Mouse (Mus musculus): ENCODE results near the gene Ndufaf7. TPM values are rescaled to one million over a fixed set of nuclear protein-coding genes. Genes with fewer than 3 reads are reported as not detected.

Ndufaf7 gene
- 10 to 100 TPM; 24.9 to 27.7 TPM for total RNA-seq (2023)

DNA sequence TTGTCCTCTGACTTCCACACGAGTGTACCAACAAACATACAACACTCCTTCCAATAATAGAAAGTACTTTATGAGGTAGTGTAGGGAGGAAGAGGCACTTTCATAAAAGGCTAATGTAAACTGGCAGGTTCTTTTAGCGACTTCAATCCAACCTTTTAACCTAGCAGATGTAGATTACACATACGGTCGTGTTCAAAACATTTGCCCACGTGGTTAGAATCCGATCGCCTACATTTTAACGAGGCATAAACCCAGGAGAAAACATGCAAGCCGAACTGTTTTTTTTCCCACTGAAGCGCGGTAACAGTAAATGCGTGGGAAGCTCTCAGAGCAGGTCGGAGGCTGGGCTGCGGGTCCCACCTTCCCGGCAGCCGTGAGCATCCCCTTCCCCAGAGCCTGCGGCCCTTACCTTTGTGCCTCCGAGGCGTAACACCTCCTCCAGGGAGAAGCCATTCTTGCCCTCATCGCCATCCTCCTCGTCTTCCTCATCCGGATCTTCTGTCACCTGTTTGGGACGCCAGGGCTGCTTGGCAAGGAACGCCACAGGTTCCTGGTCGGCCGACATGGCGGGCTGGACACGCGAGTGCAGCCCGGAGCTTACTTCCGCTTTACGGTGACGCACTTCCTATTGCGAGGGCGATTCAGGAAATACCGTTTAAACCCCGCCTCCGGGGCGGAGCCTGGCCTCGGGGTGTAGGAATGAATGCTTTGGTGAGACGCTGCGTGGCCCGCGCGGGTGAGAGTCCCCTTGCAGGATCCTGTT, at the start of gene Ndufaf7, which contains the start of gene Cebpz:
Gene Ndufaf7, plus strand, starts transcription at position 671 of the 763 bp plus-strand sequence.
Gene Cebpz, minus strand, starts transcription at position 601 of the 763 bp plus-strand sequence.

GRCm38 (mm10) chr17:78906892-78907291, 30.0 kb upstream of the Ndufaf7 start, which contains the start of gene Sult6b1:
Sult6b1 (minus strand) TSS chr17:78906992.

DNA sequence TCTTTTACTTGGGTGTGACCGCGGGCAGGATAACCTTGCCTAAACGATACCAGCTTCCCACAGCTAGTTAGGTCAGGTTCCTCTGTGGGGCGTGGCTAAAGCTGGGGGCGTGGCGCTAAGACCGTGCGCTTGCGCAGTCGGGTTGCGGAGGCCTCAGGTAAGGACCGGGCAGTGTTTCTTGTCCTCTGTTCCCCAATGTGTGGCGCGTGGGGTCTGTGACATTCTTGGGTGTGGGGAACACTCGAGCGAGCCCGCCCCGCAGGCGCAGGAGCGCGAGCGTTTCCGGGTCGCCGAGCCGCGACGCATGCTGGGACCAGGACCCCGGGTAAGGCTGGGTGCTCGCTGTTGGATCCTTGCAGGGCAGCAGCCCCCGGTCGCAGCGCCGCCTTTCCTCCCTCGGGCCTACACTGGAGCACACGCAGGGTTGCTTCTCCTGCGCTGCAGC, 20.5 kb upstream of the Ndufaf7 start, which contains the start of gene Cebpzos:
Gene Cebpzos, plus strand, starts transcription at position 132 of the 445 bp plus-strand sequence.

Other genes starting within 250 kb of the Ndufaf7 start
- gene Strn, start 199.9 kb upstream of the Ndufaf7 start, total RNA-seq (2023): 10 to 100 TPM; 33.1 to 38.4 TPM
- gene Heatr5b, start 101.8 kb upstream of the Ndufaf7 start, total RNA-seq (2023): 10 to 100 TPM; 36.2 to 40.1 TPM
- gene Gpatch11, start 101.6 kb upstream of the Ndufaf7 start, total RNA-seq (2023): 10 to 100 TPM; 27.0 to 44.3 TPM
- 10 to 100 TPM; 29.6 to 43.8 TPM for gene Eif2ak2, start 54.6 kb upstream of the Ndufaf7 start, total RNA-seq (2023)
- gene Sult6b1, start 30.1 kb upstream of the Ndufaf7 start, total RNA-seq (2023): not detected
- 10 to 100 TPM; 12.0 to 14.7 TPM for gene Cebpzos, start 20.6 kb upstream of the Ndufaf7 start, total RNA-seq (2023)
- 100 to 1,000 TPM; 105 to 111 TPM for gene Cebpz, start 70 bp upstream of the Ndufaf7 start, total RNA-seq (2023)
- gene Prkd3, start 83.7 kb downstream of the Ndufaf7 start, total RNA-seq (2023): 10 to 100 TPM; 53.6 to 55.3 TPM
- gene Qpct, start 114.8 kb downstream of the Ndufaf7 start, total RNA-seq (2023): not detected

Data from B cell, adult 67 days (primary cell).